Mouse (Mus musculus) urinary bladder, postnatal 25 days (tissue): ENCODE measurements around the gene Mindy4.
"Not testable (repeated sequence)": the region's sequence is repeated elsewhere in the genome, so short reads cannot be mapped to it uniquely, and the experiment has no call there.

Source experiments
- DNase-seq: peaks from one replicate; pipeline ENCODE4 v3.0.0; 2022; ENCODE audit warnings: low spot score

Mindy4 gene

DNA sequence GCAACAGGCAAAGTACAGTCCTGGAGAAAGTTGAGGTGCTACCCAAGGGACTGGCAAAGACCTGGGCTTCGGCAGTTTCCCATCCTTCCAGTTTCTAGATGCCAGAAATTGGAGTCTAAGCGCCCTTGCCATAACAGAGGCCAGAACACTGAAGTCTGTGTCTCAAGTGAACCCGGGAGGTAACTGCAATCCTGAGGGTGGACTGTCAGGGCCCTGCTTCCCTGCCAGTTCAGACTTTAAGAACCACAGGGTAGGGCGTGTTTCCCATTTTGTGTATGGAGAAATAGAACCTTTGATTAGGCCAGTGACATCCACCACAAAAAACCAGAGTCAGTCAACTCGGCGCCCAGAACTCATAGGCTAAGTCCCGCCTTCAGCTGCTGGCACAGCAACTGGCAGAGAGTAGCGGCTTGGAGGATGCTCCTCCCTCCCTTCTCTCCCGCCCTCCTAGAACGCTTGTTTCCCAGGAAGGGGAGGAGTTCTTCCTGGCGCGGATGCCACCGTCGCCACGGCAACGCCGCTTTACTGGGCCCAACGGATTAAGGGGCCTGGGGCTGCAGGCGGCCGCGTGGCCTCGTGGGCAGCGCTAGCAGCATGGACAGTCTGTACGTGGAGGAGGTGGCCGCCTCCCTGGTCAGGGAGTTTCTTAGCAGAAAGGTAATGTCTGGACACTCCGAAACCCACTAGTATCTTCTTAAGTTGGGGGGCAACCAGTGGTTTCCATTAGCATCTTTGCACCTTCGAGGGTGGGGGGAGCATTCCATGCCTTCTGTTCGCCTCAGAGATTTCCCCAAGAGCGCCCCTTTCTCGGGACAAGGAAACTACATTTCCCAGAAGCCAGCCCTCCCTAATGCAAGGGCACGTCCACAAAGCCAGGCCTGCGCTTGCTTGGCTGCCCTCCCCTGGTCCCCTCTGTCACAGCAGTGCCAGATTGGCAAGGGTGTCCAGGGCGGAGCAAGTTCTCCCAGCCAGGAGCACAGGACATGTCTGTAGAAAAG, at the start of gene Mindy4:
TSS of gene Mindy4 (plus strand) at position 471 of the 998 bp plus-strand sequence.
- DNase-seq: peak; percentile 75

DNA sequence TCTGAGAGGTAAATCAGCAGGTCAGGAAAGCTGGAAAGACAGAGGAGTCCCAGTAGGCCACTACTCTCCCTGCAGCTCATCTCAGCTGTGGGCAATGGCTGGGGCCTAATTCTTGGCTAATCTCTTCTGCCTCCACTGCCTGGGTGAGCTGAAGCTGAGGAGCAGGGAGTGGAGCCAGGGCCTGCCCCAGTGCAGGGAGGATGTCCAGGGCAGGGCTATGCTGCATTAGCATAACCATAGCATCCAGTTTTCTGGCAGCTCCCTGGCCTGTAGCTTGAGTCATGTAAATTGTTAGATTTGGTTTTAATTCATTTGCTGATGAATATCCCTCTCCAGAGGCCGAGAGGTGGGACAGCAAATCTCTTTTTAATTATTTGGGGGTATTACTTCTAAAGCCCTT, 43.9 kb upstream of the Mindy4 start:
- DNase-seq: no peak

DNA sequence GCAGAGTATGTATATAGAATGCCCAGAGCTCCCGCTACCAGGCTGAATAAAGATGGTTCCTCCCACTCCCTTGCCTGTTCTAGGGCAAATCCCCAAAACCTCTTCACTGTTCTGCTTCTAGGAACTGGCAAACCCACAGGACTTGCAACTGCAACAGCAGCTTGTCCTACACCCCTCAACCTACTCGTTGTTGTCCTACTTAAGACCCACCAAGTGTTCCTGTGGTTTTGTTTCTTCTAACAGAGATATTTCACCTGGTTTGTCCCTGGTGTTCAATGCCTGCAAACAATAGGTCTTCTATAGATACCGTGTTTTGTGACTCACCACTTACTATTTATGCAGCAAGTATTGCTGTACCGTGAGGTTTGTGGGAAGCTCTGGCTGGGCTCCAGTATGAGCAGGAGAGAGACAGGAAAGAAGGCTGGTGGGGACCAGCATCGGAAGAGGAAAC, 41.8 kb upstream of the Mindy4 start:
- no peak for DNase-seq

GRCm38 (mm10) chr6:55163046-55163584, 40.1 kb upstream of the Mindy4 start:
- no peak for DNase-seq

- peak; percentile 58 for DNase-seq
Measured at GRCm38 (mm10) chr6:55166777-55167463, 36.3 kb upstream of the Mindy4 start.

- DNase-seq: no peak
Measured at GRCm38 (mm10) chr6:55169818-55170217, 33.4 kb upstream of the Mindy4 start.

GRCm38 (mm10) chr6:55171638-55172037, 31.5 kb upstream of the Mindy4 start:
- no peak for DNase-seq

GRCm38 (mm10) chr6:55173171-55173570, 30.0 kb upstream of the Mindy4 start:
- DNase-seq: no peak

GRCm38 (mm10) chr6:55173941-55174349, 29.2 kb upstream of the Mindy4 start:
- no peak for DNase-seq

GRCm38 (mm10) chr6:55174741-55175181, 28.4 kb upstream of the Mindy4 start, which contains the start of gene Inmt:
Gene Inmt, minus strand, starts transcription at chr6:55175043.
- DNase-seq: no peak

- DNase-seq: no peak
Measured at GRCm38 (mm10) chr6:55175456-55175855, 27.7 kb upstream of the Mindy4 start.

DNA sequence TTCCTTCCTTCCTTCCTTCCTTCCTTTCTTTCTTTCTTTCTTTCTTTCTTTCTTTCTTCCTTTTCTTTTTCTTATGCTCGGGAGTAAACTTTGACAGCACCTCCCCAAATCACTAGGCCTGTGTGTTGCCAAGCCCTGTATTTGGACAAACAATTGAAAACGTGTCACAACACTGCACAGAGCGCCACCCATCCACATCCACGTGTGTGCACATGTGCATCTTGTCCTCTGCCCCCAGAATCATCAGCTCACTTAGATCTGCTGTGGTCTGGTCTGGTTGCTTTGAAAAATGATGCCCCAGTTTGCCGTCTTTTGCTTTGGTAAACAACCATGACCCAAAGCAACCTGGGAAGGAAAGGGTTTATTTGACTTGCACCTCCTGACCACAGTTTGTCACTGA, 27.3 kb upstream of the Mindy4 start:
- no peak for DNase-seq

DNA sequence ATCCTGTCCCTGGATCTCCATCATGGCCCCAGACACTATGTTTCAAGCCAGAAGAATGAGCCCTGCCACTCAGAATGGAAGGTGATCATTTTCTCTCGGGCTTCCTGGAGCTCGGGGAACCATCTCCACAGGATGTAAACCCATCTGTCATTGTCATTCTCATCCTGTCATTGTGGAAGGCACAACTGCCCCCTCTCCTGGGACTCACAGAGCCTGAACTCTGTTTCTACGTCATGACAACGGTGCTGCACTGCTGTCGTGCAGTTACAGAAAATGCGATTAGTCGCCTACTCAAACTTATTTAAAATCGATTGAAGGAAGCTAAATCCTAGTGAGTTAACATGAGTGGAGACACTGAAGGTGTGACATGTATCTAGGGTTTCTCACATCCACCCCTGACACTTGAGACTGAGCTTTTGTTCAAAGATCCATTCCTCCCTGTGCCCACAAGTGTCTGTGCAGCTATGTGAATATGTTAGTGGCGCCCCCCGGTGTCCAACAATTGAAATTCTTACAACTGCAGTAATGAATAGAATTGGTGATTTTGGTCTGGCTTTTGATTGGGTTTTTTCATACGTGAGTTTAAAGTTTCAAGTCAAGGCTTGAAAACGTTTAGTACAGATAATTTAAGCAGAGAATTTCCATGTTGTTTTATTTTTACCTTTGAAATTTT, 26.0 kb upstream of the Mindy4 start:
- DNase-seq: no peak

GRCm38 (mm10) chr6:55179560-55179959, 23.6 kb upstream of the Mindy4 start:
- DNase-seq: no peak

DNA sequence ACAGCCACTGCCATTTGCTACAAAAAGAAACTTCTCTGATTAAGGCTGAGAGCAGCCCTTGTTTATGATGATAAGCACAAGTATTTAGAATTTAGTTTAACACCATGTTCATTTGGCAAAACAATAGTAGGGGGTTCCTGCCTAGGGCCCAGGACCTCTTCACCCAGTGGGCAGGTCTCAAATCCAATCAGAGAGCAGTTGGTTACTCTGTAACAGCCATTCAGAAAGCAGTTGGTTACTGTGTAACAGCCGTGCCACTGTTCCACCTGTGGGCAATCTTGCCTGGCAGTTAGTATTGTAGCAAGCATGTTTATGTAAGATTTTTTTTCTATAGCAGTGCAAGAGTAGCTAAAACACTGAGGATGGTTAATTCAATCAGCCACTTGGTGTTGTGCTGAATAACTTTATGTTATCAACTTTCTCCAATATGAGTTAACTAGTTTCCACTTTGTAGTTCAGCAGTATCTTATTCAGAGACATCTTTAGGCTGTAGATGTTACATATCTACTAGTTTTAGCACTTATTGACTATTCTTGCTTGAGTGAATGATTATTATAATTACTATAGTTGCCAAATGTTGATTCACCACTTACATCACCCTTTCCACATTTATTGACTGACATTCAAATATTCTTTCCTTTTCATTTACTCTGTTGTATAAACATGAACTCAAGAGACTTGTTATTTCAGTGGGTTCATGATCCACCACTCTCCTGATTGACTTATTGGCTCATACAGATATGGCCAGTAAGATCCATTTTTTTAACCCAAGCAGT, 20.3 kb upstream of the Mindy4 start:
- DNase-seq: no peak

DNA sequence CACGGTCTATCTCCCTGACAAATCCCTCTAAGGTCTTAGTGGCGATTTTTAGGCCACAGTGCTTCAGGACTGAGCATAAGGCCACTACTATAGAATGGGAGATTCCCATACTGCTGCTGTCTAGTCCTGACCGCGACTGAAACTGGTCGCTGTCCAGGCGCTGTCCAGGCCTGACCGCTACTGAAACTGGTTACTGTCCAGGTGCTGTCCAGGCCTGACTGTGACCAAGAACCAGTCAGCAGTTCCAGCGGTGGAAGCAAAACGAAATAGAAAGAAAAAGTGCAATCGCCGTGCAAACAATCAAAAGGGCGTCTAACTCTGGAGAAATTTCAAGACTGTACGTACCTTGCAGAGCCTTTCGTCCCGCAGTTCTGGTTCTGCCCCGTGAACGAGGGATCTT, 15.4 kb upstream of the Mindy4 start:
- not testable (repeated sequence) for DNase-seq

GRCm38 (mm10) chr6:55189406-55189805, 13.8 kb upstream of the Mindy4 start:
- no peak for DNase-seq

DNA sequence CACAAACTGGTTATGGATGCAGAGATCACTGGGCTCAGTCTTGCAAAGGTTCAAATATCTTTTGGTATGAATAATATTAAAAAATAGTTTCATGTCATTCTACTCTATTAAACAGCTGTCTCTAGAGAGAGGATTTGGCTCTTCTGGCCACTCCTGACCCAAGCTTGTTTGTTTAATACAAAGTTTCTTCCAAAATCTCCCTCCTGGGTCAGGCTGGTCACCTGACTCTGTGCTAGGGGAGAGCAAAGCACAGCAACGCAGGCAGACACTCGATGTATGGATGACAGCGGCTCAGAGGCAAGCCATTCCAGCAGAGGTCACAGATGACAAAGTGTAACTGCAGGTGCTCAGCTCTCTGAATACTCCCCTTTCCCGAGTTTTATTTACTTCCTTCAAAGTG, 11.6 kb upstream of the Mindy4 start:
- no peak for DNase-seq

GRCm38 (mm10) chr6:55193171-55193570, 10.0 kb upstream of the Mindy4 start:
- no peak for DNase-seq

GRCm38 (mm10) chr6:55199047-55199446, 4.1 kb upstream of the Mindy4 start:
- no peak for DNase-seq

GRCm38 (mm10) chr6:55203931-55204330, 748 bp downstream of the Mindy4 start:
- DNase-seq: no peak
